Mouse (Mus musculus): ENCODE measurements around the gene Nobox. TPM values are rescaled to one million over a fixed set of nuclear protein-coding genes. Genes with fewer than 3 reads are reported as not detected.

Nobox gene
- total RNA-seq, 4 experiments from 2014 or later: not detected

DNA sequence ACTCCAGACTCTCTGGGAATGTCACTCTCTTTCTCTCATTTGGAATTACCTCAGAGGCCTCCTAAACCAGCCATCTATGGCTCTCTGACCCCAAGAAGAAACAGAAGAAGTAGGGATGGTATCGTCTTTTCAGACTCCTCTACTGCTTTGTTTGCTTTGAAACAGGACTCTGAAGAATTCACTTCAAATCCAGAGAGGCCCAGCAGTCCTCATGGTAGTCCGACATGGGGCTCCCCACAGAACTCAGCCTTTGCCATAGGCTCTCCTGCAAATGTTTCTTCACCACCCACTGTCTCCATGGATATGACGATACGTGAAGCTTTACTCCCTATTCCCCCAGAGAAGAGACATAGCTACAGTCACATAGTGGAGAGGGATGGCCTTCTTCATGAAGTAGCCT lies 35.2 kb downstream of the Nobox start:
- no peak for DNase-seq (ENCODE audit: low spot score in 2 of 2)

GRCm38 (mm10) chr6:43272597-43272996 lies 36.8 kb downstream of the Nobox start:
- DNase-seq (ENCODE audit: low spot score in 2 of 2): no peak

DNA sequence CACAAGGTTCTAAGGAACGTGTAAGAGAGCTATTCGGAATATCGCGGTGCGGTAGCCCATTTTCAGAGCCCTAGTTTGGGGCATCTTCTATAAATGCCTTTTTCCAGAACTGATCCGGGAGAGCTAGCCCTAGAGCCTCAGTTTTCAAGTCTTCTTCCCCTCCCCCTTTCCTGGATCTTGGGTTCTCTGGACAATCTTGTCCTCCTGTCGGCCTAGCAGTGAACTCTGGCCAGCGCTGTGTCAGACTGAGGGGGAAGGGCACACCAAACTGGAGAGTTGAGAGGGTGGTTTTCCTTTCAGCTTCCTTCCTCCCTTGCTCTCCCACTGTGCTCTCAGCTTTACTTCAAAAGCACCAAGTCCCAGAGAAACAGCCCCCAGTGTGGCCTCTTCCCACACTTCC lies 43.0 kb downstream of the Nobox start:
- DNase-seq (ENCODE audit: low spot score in 2 of 2): no peak

- DNase-seq (ENCODE audit: low spot score in 2 of 2): no peak
Observed at GRCm38 (mm10) chr6:43265363-43266041, 43.9 kb downstream of the Nobox start, which contains the start of gene Arhgef5. TSS of gene Arhgef5 (plus strand) at chr6:43265582.

- no peak for DNase-seq (ENCODE audit: low spot score in 2 of 2)
Observed at GRCm38 (mm10) chr6:43260756-43261155, 48.6 kb downstream of the Nobox start.

- DNase-seq (ENCODE audit: low spot score in 2 of 2): no peak
Observed at GRCm38 (mm10) chr6:43254193-43254926, 55.0 kb downstream of the Nobox start.

Other genes with a start within 250 kb of the Nobox start
- gene Olfr441, start 203.2 kb downstream of the Nobox start, total RNA-seq (2022): not detected
- gene Olfr237-ps1, start 163.0 kb downstream of the Nobox start, total RNA-seq (2022): not detected
- not detected for gene Olfr437, start 146.3 kb downstream of the Nobox start, total RNA-seq (2022)
- gene Olfr13, start 137.4 kb downstream of the Nobox start, total RNA-seq (2022): not detected
- gene Olfr435, start 112.4 kb downstream of the Nobox start, total RNA-seq (2022): not detected
- not detected for gene Olfr434, start 96.5 kb downstream of the Nobox start, total RNA-seq (2022)
- not detected for gene Olfr47, start 78.0 kb downstream of the Nobox start, total RNA-seq (2022)
- gene Arhgef5, start 44.0 kb downstream of the Nobox start, total RNA-seq (2022): 1 to 10 TPM; 1.9 to 3.4 (median 2.7) TPM